Mouse (Mus musculus): ENCODE results near the gene Peli2.

DNA sequence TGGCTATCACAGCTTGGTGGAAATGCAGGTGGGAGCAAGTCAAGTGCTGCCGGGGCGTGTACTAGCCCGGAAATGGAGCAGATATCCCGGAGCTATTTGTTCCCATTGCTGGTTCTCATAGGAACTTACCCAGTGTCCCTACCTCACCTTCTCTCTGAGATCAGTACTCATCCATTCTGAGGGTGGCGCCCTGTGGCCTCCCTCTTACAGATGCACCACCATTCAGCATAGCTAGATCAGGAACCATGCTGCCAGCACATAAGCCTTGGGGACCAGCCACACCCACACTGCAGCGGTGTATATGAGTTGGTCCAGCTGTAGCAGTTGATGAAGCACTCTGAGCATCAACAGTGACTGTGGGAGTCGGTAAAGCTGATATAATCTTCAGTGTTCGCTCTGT, 52.3 kb downstream of the Peli2 start:
- TF ChIP-seq POLR2A (IDR thresholded peaks at IDR 0.05; ENCODE audit: insufficient read depth, low read depth, low read length) (no peak), CTCF (IDR thresholded peaks at IDR 0.05; ENCODE audit: insufficient read depth, low read depth, low read length) (no peak)

Measured in olfactory bulb, adult 2 months (tissue).